Mouse (Mus musculus): ENCODE results near the gene Fads6.

GRCm38 (mm10) chr11:115267061-115267883, 30.2 kb downstream of the Fads6 start, which contains the start of gene Grin2c:
- no peak for TF ChIP-seq CTCF (IDR thresholded peaks at IDR 0.05; ENCODE audit: extremely low read depth, insufficient read length, insufficient replicate concordance, low read depth, low read length)
- TF ChIP-seq POLR2A (IDR thresholded peaks at IDR 0.05; ENCODE audit: low read depth, low read length), result no peak

All from small intestine, adult 2 months (tissue).